Mouse (Mus musculus): ENCODE results near the gene Trim7.

GRCm38 (mm10) chr11:48799921-48800701 is 25.8 kb upstream of the Trim7 start, which contains the start of gene Rack1:
- TF ChIP-seq CTCF (conservative IDR thresholded peaks at IDR 0.05; ENCODE audit: low read length) (no peak), NANOG (IDR thresholded peaks at IDR 0.05; ENCODE audit: borderline replicate concordance, low read length) (no peak), POU5F1 (IDR thresholded peaks at IDR 0.05; ENCODE audit: borderline replicate concordance, low read length) (no peak)
